Mouse (Mus musculus) embryo, embryonic 11 days (tissue): Measurements from ENCODE around the gene Rer1.

Source experiments
- DNase-seq: peaks from one replicate; pipeline ENCODE4 v3.0.0-alpha.2; 2015

The Rer1 gene

GRCm38 (mm10) chr4:155086108-155087024, at the start of gene Rer1, which contains the start of gene Morn1:
Gene Rer1 (minus strand): TSS chr4:155086382.
Gene Morn1 (plus strand): TSS chr4:155086577.
- DNase-seq = peak; percentile 100

GRCm38 (mm10) chr4:155134686-155135172, 48.5 kb upstream of the Rer1 start:
- DNase-seq = no peak

GRCm38 (mm10) chr4:155133658-155134417, 47.7 kb upstream of the Rer1 start:
- DNase-seq = peak; percentile 70

GRCm38 (mm10) chr4:155133188-155133587, 47.0 kb upstream of the Rer1 start:
- DNase-seq = no peak

- DNase-seq = no peak
Observed at GRCm38 (mm10) chr4:155130616-155131015, 44.4 kb upstream of the Rer1 start.

GRCm38 (mm10) chr4:155129996-155130395, 43.8 kb upstream of the Rer1 start:
- DNase-seq = no peak

GRCm38 (mm10) chr4:155129132-155129917, 43.1 kb upstream of the Rer1 start:
- no peak for DNase-seq

GRCm38 (mm10) chr4:155128411-155128810, 42.2 kb upstream of the Rer1 start:
- DNase-seq = no peak

- peak; percentile 35 for DNase-seq
Observed at GRCm38 (mm10) chr4:155126602-155127372, 40.6 kb upstream of the Rer1 start.

GRCm38 (mm10) chr4:155126194-155126593, 40.0 kb upstream of the Rer1 start:
- no peak for DNase-seq

- no peak for DNase-seq
Observed at GRCm38 (mm10) chr4:155125310-155125709, 39.1 kb upstream of the Rer1 start.

GRCm38 (mm10) chr4:155123868-155124534, 37.8 kb upstream of the Rer1 start:
- no peak for DNase-seq

- DNase-seq = peak; percentile 69
Observed at GRCm38 (mm10) chr4:155122444-155123040, 36.4 kb upstream of the Rer1 start.

GRCm38 (mm10) chr4:155121915-155122443, 35.8 kb upstream of the Rer1 start:
- DNase-seq = no peak

GRCm38 (mm10) chr4:155121222-155121621, 35.0 kb upstream of the Rer1 start:
- no peak for DNase-seq

GRCm38 (mm10) chr4:155120583-155120982, 34.4 kb upstream of the Rer1 start:
- DNase-seq = no peak

GRCm38 (mm10) chr4:155120038-155120437, 33.9 kb upstream of the Rer1 start:
- no peak for DNase-seq

GRCm38 (mm10) chr4:155118278-155118677, 32.1 kb upstream of the Rer1 start:
- DNase-seq = no peak

GRCm38 (mm10) chr4:155117396-155117978, 31.3 kb upstream of the Rer1 start:
- DNase-seq = no peak

GRCm38 (mm10) chr4:155116607-155117006, 30.4 kb upstream of the Rer1 start:
- DNase-seq = no peak
